Mouse (Mus musculus): ENCODE data around the gene Axin2.

GRCm38 (mm10) chr11:108983409-108984064, 63.4 kb downstream of the Axin2 start:
- TF ChIP-seq CTCF (IDR thresholded peaks at IDR 0.05): no peak
- TF ChIP-seq POLR2A (IDR thresholded peaks at IDR 0.05; ENCODE audit: insufficient read depth, low read depth, low read length): no peak
- TF ChIP-seq EP300 (IDR thresholded peaks at IDR 0.05; ENCODE audit: insufficient read depth, low read depth, low read length): no peak

Measured in heart, adult 2 months (tissue).